Mouse (Mus musculus) embryonic facial prominence, embryonic 13.5 days (tissue): ENCODE data around the gene Olfr101. TPM values are rescaled to one million over a fixed set of nuclear protein-coding genes. Genes with fewer than 3 reads are reported as not detected.

Experiments used
- ATAC-seq: fragments of 200-750 bp; cut with Nextera tagmentation; 2 replicates; pipeline ENCODE4 v1.8.0; 2017; ENCODE audit warnings: low read depth; ENCODE audit not compliant: insufficient number of reproducible peaks, insufficient read depth, low FRiP score, low TSS enrichment
- H3K27ac ChIP-seq: fragments of 300-500 bp; sonication (generic); 2 replicates; pipeline ENCODE4 v1.5.1; 2015; ENCODE audit warnings: moderate library complexity, mild to moderate bottlenecking, inconsistent platforms
- H3K27me3 ChIP-seq: fragments of 300-500 bp; sonication (generic); 2 replicates; pipeline ENCODE4 v1.6.1; 2015; ENCODE audit warnings: mild to moderate bottlenecking, inconsistent platforms
- H3K36me3 ChIP-seq: fragments of 300-500 bp; sonication (generic); 2 replicates; pipeline ENCODE4 v1.6.1; 2015; ENCODE audit warnings: mild to moderate bottlenecking, inconsistent platforms
- H3K4me1 ChIP-seq: fragments of 300-500 bp; sonication (generic); 2 replicates; pipeline ENCODE4 v1.6.1; 2015; ENCODE audit warnings: inconsistent platforms
- H3K4me2 ChIP-seq: fragments of 300-500 bp; sonication (generic); 2 replicates; pipeline ENCODE4 v1.6.1; 2015; ENCODE audit warnings: moderate library complexity, mild to moderate bottlenecking, inconsistent platforms
- H3K4me3 ChIP-seq: fragments of 300-500 bp; sonication (generic); 2 replicates; pipeline ENCODE4 v1.5.1; 2015; ENCODE audit warnings: mild to moderate bottlenecking, inconsistent platforms
- H3K9ac ChIP-seq: fragments of 300-500 bp; sonication (generic); 2 replicates; pipeline ENCODE4 v1.6.1; 2015; ENCODE audit warnings: mild to moderate bottlenecking, inconsistent platforms
- H3K9me3 ChIP-seq: fragments of 300-500 bp; sonication (generic); 2 replicates; pipeline ENCODE4 v1.6.1; 2016; ENCODE audit warnings: inconsistent platforms
- WGBS: fragments of 180-500 bp; shearing (Covaris S2); methylation state at CpG from one replicate; pipeline ENCODE4 v1.1.7; 2015; ENCODE audit warnings: mixed read lengths; 5-methylcytosine and 5-hydroxymethylcytosine counted together
- polyA plus RNA-seq: library from polyadenylated mRNA; unstranded; fragments of >200 nt; fragmentation: Nextera tagmentation; extraction: Ambion mirVana; gene quantifications from 2 replicates; pipeline ENCODE4 v1.2.1, GENCODE M21; 2015

The Olfr101 gene
- polyA plus RNA-seq: not detected in 2 replicates

DNA sequence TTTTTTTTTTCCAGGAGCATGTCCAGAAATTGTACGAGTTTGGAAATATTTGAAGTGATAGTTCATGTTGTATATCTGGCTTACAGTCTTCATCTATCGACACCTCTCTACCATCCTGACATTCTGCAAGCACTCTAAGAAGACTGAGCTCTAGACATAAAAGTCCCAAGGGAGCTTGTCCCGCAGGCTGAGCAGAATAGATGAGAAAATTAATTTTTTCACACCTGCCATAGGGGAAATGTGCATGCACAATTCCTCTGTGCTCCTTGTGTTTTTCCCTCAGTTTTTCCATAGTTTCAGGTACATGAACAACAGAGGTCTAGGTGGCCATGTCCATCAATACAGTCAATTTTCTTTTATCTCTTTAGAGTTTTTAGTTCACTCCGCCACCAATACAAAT lies at the start of gene Olfr101:
Gene Olfr101 (minus strand): TSS at position 101 of the 400 bp plus-strand sequence.
- H3K9me3 ChIP-seq: no peaks in the 10 kb centered on the region
- ATAC-seq: no peak
- H3K27me3 ChIP-seq: no peaks in the 10 kb centered on the region
- no peak within 1 kb of the TSS for H3K27ac ChIP-seq
- H3K4me2 ChIP-seq: no peak within 1 kb of the TSS
- H3K9ac ChIP-seq: no peak within 1 kb of the TSS
- WGBS: 77% methylated on average over 4 of the region's 4 CpGs
- H3K36me3 ChIP-seq: no peaks in the 10 kb centered on the region
- H3K4me3 ChIP-seq: no peak within 1 kb of the TSS
- H3K4me1 ChIP-seq: no peaks in the 10 kb centered on the region

DNA sequence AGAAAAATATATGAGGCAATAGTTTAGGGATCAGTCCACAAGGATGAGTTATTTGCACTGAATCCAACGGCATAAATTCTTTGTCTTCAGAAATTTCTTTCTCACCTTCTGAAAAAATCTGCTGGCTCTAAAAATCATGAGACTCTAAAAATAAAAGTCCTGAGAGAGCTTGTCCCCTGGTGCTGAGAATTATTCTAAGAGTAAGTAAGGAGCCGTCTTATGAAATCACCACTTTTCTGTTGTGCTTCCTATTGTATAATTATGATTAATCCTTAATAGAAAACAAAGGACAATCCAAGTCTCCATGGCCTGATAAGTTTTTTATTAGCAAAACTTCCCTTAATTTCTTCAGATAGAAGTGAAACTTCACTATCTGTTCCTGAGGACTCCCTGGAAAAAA lies 35.5 kb upstream of the Olfr101 start, which contains the start of gene Olfr103:
Gene Olfr103 (minus strand): TSS at position 101 of the 400 bp plus-strand sequence.
- no peaks in the 10 kb centered on the region for H3K4me1 ChIP-seq
- H3K27ac ChIP-seq: no peak within 1 kb of the TSS

DNA sequence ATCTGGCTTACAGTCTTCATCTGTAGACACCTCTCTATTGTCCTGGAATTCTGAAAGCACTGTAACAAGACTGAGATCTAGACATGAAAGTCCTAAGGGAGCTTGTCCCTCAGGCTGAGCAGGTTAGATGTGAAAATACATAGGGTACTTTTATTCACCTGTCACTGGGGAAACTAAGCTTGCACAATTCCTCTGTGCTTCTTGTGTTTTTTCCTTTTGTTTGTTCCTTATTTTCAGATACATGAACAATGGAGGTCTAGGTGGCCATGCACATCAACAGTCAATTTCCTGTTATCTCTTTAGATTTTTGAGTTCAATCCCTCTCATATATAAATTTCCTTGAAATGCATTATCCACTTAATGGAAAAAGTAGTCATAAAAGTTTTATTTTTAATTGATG lies 12.8 kb upstream of the Olfr101 start, which contains the start of gene Olfr102:
Gene Olfr102 (minus strand): TSS at position 101 of the 400 bp plus-strand sequence.
- H3K9ac ChIP-seq: no peak within 1 kb of the TSS
- no peaks in the 10 kb centered on the region for H3K9me3 ChIP-seq
- H3K4me3 ChIP-seq: no peak within 1 kb of the TSS
- no peak within 1 kb of the TSS for H3K27ac ChIP-seq
- H3K4me2 ChIP-seq: no peak within 1 kb of the TSS
- no peaks in the 10 kb centered on the region for H3K27me3 ChIP-seq
- no peaks in the 10 kb centered on the region for H3K36me3 ChIP-seq
- ATAC-seq: no peak
- H3K4me1 ChIP-seq: no peaks in the 10 kb centered on the region

More for the DNA sequence above, 35.5 kb upstream of the Olfr101 start, which contains the start of gene Olfr103:
- H3K27me3 ChIP-seq: no peaks in the 10 kb centered on the region
- H3K36me3 ChIP-seq: no peaks in the 10 kb centered on the region
- no peak for ATAC-seq
- no peak within 1 kb of the TSS for H3K9ac ChIP-seq
- WGBS: 90% methylated on average over 2 of the region's 2 CpGs
- H3K9me3 ChIP-seq: no peaks in the 10 kb centered on the region
- H3K4me3 ChIP-seq: no peak within 1 kb of the TSS
- H3K4me2 ChIP-seq: no peak within 1 kb of the TSS

DNA sequence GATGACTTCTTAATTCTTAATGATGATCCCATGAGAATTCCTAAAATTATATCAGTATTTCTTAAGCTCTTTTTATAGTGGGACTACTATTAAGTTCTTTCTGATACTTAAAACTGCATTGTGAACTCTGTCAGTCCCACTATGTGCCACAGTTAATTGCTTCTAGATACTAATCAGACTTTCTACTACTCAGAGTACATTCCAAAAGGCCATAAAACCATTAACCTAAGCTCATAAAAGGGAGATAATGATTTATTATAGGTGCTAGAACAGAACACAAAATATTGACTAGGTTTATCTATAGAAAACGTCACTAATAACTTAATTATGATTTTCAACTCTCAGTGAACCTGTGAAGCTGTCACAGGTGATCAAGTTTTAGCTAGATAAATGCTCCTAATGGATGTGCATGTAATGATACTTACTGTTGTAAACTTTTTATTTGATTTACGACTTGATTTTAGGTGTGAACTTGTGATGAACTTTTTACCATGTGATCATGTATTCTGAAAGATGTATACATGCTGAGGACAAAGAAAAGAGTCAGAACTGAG lies 6.1 kb upstream of the Olfr101 start:
- ATAC-seq: no peak
- no peaks in the 10 kb centered on the region for H3K4me1 ChIP-seq
- no peak overlapping the region for H3K4me3 ChIP-seq
- no peak overlapping the region for H3K27ac ChIP-seq
- 52% methylated on average over 2 of the region's 2 CpGs for WGBS
- no peaks in the 10 kb centered on the region for H3K27me3 ChIP-seq
- no peaks in the 10 kb centered on the region for H3K9me3 ChIP-seq
- H3K9ac ChIP-seq: no peak overlapping the region
- no peak overlapping the region for H3K4me2 ChIP-seq
- no peaks in the 10 kb centered on the region for H3K36me3 ChIP-seq

DNA sequence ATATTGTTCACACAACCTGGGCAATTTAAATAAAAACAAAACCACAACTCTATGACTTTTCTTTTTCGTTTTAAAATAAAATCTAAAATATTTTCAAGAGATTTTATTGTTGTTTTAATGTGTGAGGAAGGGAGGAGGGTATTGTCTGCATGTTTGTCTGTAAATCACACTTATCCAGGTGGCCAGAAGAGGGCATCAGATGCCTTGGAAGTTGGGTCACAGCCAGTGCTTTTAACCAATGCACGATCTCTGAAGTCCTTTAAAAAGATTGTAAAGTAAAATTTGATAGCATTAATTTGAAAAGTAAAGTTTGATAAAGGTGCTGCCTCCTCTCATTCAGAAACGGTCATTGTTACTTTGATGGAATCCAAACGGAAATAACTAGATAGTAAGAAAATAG lies 4.4 kb upstream of the Olfr101 start:
- ATAC-seq: no peak
- H3K4me3 ChIP-seq: no peak overlapping the region
- H3K27me3 ChIP-seq: no peaks in the 10 kb centered on the region
- H3K9ac ChIP-seq: no peak overlapping the region
- 38% methylated on average over 4 of the region's 4 CpGs for WGBS
- H3K4me1 ChIP-seq: no peaks in the 10 kb centered on the region
- H3K9me3 ChIP-seq: no peaks in the 10 kb centered on the region
- no peaks in the 10 kb centered on the region for H3K36me3 ChIP-seq
- no peak overlapping the region for H3K4me2 ChIP-seq
- H3K27ac ChIP-seq: no peak overlapping the region

DNA sequence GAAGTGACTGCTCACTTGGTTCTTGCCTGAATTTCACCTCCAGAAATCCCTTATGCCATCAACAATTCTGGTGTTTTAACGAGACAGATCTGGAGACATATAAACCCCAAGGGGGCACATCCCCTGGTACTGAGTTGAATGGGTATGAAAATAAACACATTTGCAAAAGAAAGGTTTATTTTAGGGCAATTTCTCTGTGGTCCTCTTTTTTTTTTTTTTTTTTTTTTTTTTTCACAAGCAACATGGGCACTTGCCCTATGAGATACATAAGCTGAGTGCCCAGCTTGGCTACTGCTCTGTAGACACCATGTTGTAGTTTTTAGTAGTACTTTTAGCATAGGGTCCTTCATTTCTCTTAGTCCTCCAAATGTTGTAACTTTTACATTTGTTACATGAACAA lies 20.8 kb downstream of the Olfr101 start, which contains the start of gene Olfr99:
Gene Olfr99 (minus strand): TSS at position 101 of the 400 bp plus-strand sequence.
- H3K9me3 ChIP-seq: no peaks in the 10 kb centered on the region
- H3K27me3 ChIP-seq: no peaks in the 10 kb centered on the region
- 79% methylated on average over 1 of the region's 1 CpGs for WGBS
- ATAC-seq: no peak
- H3K4me1 ChIP-seq: no peaks in the 10 kb centered on the region
- no peaks in the 10 kb centered on the region for H3K36me3 ChIP-seq
- no peak within 1 kb of the TSS for H3K9ac ChIP-seq
- H3K27ac ChIP-seq: no peak within 1 kb of the TSS
- no peak within 1 kb of the TSS for H3K4me2 ChIP-seq
- H3K4me3 ChIP-seq: no peak within 1 kb of the TSS

DNA sequence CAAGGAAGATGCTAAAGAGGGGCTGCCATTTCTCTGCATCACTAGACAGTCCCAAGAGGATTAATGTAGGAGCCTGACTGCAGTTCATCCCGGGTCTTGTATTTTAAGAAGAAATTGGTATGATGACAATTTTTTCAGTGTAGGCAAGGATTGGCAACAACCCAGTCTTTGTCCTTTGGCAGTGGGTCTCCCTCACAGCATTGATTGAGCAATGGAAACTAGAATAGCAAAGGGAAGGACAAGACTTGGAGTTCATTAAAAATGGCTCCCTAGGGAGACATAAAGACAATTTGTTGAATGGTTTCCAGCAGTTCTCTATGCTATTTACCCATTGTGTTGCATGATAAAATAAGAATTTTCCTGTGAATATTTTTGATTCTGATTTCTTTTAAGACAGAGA lies 23.8 kb downstream of the Olfr101 start:
- no peak overlapping the region for H3K4me3 ChIP-seq
- no peak overlapping the region for H3K27ac ChIP-seq
- no peak overlapping the region for H3K9ac ChIP-seq
- no peaks in the 10 kb centered on the region for H3K9me3 ChIP-seq
- ATAC-seq: no peak
- WGBS: 65% methylated on average over 1 of the region's 1 CpGs
- H3K4me2 ChIP-seq: no peak overlapping the region
- no peaks in the 10 kb centered on the region for H3K27me3 ChIP-seq
- no peaks in the 10 kb centered on the region for H3K36me3 ChIP-seq
- no peaks in the 10 kb centered on the region for H3K4me1 ChIP-seq

DNA sequence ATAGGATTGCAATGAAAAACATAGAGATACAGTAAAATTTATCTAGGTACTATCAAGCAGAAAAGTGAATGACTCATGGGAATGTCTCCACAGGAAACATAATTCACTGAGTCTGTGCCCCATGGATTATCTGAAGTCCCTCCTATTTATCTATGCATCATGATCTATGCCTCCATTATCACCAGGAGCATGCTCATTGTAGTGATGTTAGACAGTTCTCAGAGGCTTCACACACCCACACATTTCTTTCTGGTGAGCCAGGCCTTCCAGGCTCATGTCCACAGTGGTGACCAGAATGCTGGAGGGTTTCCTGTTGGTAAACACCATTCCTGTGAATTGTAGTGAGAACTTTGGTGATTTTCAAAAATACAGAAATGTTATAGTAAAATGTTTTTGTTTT lies 27.5 kb downstream of the Olfr101 start:
- Histone ChIP-seq H3K27me3 (no peaks in the 10 kb centered on the region), H3K36me3 (no peaks in the 10 kb centered on the region), H3K4me2 (no peak overlapping the region), H3K9me3 (no peaks in the 10 kb centered on the region), H3K27ac (no peak overlapping the region), H3K4me3 (no peak overlapping the region), H3K4me1 (no peaks in the 10 kb centered on the region), H3K9ac (no peak overlapping the region)
- ATAC-seq: no peak

DNA sequence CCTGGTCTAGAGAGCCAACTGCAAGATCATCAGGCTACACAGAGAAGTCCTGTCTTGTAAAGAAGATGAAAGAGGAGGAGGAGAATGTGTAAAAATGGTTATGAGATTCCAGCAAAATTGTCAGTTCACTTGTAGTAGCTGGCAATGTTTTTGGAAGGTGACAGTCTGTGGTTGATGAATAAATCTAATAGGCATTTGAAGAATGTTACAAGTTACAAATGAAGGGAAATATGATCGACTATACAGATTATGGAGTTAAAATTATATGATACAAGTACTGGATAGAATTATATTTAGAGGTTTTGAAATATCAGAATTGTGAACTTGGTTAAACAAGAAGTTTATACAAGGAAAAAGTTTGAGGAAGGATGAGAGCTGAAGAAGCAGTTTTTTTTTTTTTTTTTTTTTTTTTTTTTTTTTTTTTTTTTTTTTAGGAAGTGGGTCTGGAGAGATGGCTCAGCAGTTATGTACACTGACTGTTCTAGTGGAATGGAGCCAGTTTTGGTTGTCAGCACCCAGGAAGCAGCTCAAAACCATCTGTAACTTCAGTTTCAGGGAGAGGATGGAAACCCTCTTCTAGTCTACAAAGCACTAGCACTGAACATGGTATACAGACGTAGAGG lies 28.4 kb downstream of the Olfr101 start:
- Histone ChIP-seq H3K36me3 (no peaks in the 10 kb centered on the region), H3K9me3 (no peaks in the 10 kb centered on the region), H3K9ac (no peak overlapping the region), H3K4me3 (no peak overlapping the region), H3K27me3 (peaks cover 7% of the 10 kb centered on the region), H3K4me2 (no peak overlapping the region), H3K27ac (no peak overlapping the region), H3K4me1 (no peaks in the 10 kb centered on the region)
- no peak for ATAC-seq
- 68% methylated on average over 2 of the region's 2 CpGs for WGBS

DNA sequence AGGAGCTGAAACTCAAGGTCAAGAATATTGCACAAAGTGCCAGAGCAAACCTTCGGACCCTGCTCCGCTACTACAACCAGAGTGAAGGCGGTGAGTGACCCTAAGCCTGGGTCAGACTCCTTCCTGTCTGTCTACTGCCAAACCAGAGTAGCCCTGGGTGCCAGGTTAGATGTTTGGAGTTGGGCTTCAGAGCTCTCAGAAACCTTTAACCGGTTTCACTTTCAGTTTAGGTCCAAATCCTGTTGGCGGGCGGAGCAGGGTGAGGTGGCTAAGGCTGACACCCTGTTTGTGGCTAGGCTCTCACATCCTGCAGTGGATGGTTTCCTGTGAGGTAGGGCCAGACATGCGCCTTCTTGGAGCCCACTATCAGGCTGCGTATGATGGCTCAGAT lies 33.4 kb downstream of the Olfr101 start:
- ATAC-seq: 0 out of 2 replicates have a peak, but pooled peaks have one; percentile 67

DNA sequence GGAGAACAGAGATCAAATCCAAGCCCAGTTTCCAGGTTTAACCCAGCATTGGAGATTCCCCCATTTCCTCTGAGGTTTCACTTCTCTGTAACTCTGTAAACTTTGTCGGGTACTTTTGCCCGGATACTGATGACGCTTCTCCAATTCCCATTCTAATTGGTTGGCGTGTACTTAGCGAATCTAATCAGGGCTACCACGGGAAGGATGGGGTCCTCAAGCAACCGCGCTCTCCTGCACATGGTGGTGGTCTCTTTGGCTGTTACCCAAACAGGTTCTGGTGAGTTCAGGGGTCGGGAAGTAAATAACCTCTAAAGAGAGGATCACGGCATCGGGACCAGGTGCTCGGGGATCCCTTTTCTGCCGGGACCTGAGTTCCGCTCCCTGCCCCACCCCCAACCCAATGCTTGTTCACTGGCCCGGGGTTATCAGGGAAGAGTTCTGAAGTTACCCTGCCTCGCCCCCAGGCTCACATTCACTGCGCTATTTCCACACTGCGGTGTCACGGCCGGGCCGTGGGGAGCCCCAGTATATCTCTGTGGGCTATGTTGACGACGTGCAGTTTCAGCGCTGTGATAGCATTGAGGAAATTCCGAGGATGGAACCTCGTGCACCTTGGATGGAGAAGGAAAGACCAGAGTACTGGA lies 33.9 kb downstream of the Olfr101 start, which contains the start of gene H2-M3:
Gene H2-M3 (plus strand): TSS at position 163 of the 644 bp plus-strand sequence.
- Histone ChIP-seq H3K4me3 (peak within 1 kb of the TSS; percentile 51), H3K9ac (peak within 1 kb of the TSS; percentile 61)
- peak; percentile 79 for ATAC-seq

More for the DNA sequence above, 33.4 kb downstream of the Olfr101 start:
- WGBS: 68% methylated on average over 8 of the region's 8 CpGs
- Histone ChIP-seq H3K4me2 (peak overlapping the region; percentile 90), H3K36me3 (no peaks in the 10 kb centered on the region), H3K27me3 (peaks cover 11% of the 10 kb centered on the region), H3K4me3 (peak overlapping the region; percentile 51), H3K4me1 (no peaks in the 10 kb centered on the region), H3K27ac (no peak overlapping the region), H3K9ac (no peak overlapping the region), H3K9me3 (no peaks in the 10 kb centered on the region)

DNA sequence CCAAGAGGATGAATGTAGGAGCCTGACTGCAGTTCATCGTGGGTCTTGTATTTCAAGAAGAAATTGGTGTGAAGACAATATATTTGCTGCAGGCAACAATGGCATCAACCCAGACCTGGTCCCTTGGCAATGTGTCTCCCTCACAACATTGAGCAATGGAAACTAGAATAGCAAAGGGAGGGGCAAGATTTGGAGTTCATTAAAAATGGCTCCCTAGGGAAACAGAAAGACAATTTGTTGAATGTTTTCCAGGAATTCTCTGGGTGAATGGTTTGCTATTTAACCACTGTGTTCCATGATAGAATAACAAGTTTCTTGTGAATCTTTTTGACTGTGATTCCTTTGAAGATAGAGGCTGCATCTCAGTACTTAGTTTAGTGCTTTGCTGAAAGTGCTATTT lies 40.5 kb downstream of the Olfr101 start, which contains the start of gene Olfr98:
Gene Olfr98 (minus strand): TSS at position 124 of the 400 bp plus-strand sequence.
- no peaks in the 10 kb centered on the region for H3K27me3 ChIP-seq
- H3K9ac ChIP-seq: no peak within 1 kb of the TSS
- no peak for ATAC-seq
- WGBS: 87% methylated on average over 1 of the region's 1 CpGs
- no peak within 1 kb of the TSS for H3K4me3 ChIP-seq
- no peaks in the 10 kb centered on the region for H3K36me3 ChIP-seq
- no peaks in the 10 kb centered on the region for H3K9me3 ChIP-seq
- H3K27ac ChIP-seq: no peak within 1 kb of the TSS
- no peak within 1 kb of the TSS for H3K4me2 ChIP-seq
- no peaks in the 10 kb centered on the region for H3K4me1 ChIP-seq

More for the DNA sequence above, 33.9 kb downstream of the Olfr101 start, which contains the start of gene H2-M3:
- H3K27ac ChIP-seq: no peak within 1 kb of the TSS
- WGBS: 3% methylated on average over 26 of the region's 26 CpGs
- H3K4me2 ChIP-seq: peak within 1 kb of the TSS; percentile 90
- H3K4me1 ChIP-seq: no peaks in the 10 kb centered on the region
- peaks cover 11% of the 10 kb centered on the region for H3K27me3 ChIP-seq
- H3K36me3 ChIP-seq: no peaks in the 10 kb centered on the region
- H3K9me3 ChIP-seq: no peaks in the 10 kb centered on the region
